Mouse (Mus musculus) midbrain, embryonic 13.5 days (tissue): ENCODE data around the gene Cenpc1. TPM values are rescaled to one million over a fixed set of nuclear protein-coding genes. Genes with fewer than 3 reads are reported as not detected.
A peak's percentile ranks its signal among the peaks of the same experiment; 100 is the strongest.

Source experiments
- ATAC-seq: fragments of 200-750 bp; cut with Nextera tagmentation; 2 replicates; pipeline ENCODE4 v1.8.0; 2017; ENCODE audit warnings: mild to moderate bottlenecking, moderate TSS enrichment, moderate library complexity
- H3K27ac ChIP-seq: fragments of 300-500 bp; sonication (generic); 2 replicates; pipeline ENCODE4 v1.5.1; 2015; ENCODE audit warnings: inconsistent platforms, mild to moderate bottlenecking, moderate library complexity
- H3K27me3 ChIP-seq: fragments of 300-500 bp; sonication (generic); 2 replicates; pipeline ENCODE4 v1.6.1; 2015; ENCODE audit warnings: mild to moderate bottlenecking, inconsistent platforms
- H3K36me3 ChIP-seq: fragments of 300-500 bp; sonication (generic); 2 replicates; pipeline ENCODE4 v1.6.1; 2015; ENCODE audit warnings: mild to moderate bottlenecking, inconsistent platforms
- H3K4me1 ChIP-seq: fragments of 300-500 bp; sonication (generic); replicated peaks from 2 replicates; pipeline ENCODE4 v1.6.1; 2015; ENCODE audit warnings: inconsistent platforms
- H3K4me2 ChIP-seq: fragments of 300-500 bp; sonication (generic); replicated peaks from 2 replicates; pipeline ENCODE4 v1.6.1; 2015; ENCODE audit warnings: moderate library complexity, mild to moderate bottlenecking, inconsistent platforms
- H3K4me3 ChIP-seq: fragments of 300-500 bp; sonication (generic); replicated peaks from 2 replicates; pipeline ENCODE4 v1.5.1; 2015; ENCODE audit warnings: mild to moderate bottlenecking, inconsistent platforms
- H3K9ac ChIP-seq: fragments of 300-500 bp; sonication (generic); replicated peaks from 2 replicates; pipeline ENCODE4 v1.6.1; 2015; ENCODE audit warnings: mild to moderate bottlenecking, inconsistent platforms
- H3K9me3 ChIP-seq: fragments of 300-500 bp; sonication (generic); 2 replicates; pipeline ENCODE4 v1.6.1; 2016; ENCODE audit warnings: mild to moderate bottlenecking, inconsistent platforms
- WGBS: fragments of 180-500 bp; shearing (Covaris S2); methylation state at CpG from one replicate; pipeline ENCODE4 v1.1.7; 2015; 5-methylcytosine and 5-hydroxymethylcytosine counted together
- polyA plus RNA-seq: library from polyadenylated mRNA; unstranded; fragments of >200 nt; fragmentation: Nextera tagmentation; extraction: Ambion mirVana; gene quantifications from 2 replicates; pipeline ENCODE4 v1.2.1, GENCODE M21; 2015

Cenpc1 gene
- polyA plus RNA-seq, 1 experiment from 2014 or later, result 42.7 TPM

GRCm38 (mm10) chr5:86078720-86079334 lies 13.4 kb upstream of the Cenpc1 start:
- Histone ChIP-seq H3K9ac (no peak overlapping the region), H3K4me1 (no peaks in the 10 kb centered on the region), H3K27me3 (no peaks in the 10 kb centered on the region), H3K9me3 (no peaks in the 10 kb centered on the region), H3K27ac (no peak overlapping the region), H3K4me3 (no peak overlapping the region), H3K4me2 (no peak overlapping the region), H3K36me3 (no peaks in the 10 kb centered on the region)
- no peak for ATAC-seq
- WGBS, result 81% methylated on average over 3 of the region's 3 CpGs

GRCm38 (mm10) chr5:86072756-86073386 lies 7.5 kb upstream of the Cenpc1 start:
- H3K4me3 ChIP-seq, result no peak overlapping the region
- H3K27ac ChIP-seq, result no peak overlapping the region
- 88% methylated on average over 4 of the region's 4 CpGs for WGBS
- no peaks in the 10 kb centered on the region for H3K27me3 ChIP-seq
- H3K4me1 ChIP-seq, result no peaks in the 10 kb centered on the region
- ATAC-seq, result no peak
- no peak overlapping the region for H3K4me2 ChIP-seq
- H3K9me3 ChIP-seq, result no peaks in the 10 kb centered on the region
- no peak overlapping the region for H3K9ac ChIP-seq
- H3K36me3 ChIP-seq, result no peaks in the 10 kb centered on the region

GRCm38 (mm10) chr5:86071538-86071937 lies 6.2 kb upstream of the Cenpc1 start, which contains the start of gene Stap1:
Gene Stap1 (plus strand): TSS chr5:86071746.
- Histone ChIP-seq H3K4me2 (no peak within 1 kb of the TSS), H3K27me3 (no peaks in the 10 kb centered on the region), H3K4me1 (0 out of 2 replicates have a peak, but pooled peaks cover 5% of the 10 kb centered on the region), H3K36me3 (no peaks in the 10 kb centered on the region), H3K27ac (no peak within 1 kb of the TSS), H3K9me3 (no peaks in the 10 kb centered on the region), H3K9ac (no peak within 1 kb of the TSS), H3K4me3 (no peak within 1 kb of the TSS)
- WGBS, result 80% methylated on average over 7 of the region's 7 CpGs
- ATAC-seq, result no peak

DNA sequence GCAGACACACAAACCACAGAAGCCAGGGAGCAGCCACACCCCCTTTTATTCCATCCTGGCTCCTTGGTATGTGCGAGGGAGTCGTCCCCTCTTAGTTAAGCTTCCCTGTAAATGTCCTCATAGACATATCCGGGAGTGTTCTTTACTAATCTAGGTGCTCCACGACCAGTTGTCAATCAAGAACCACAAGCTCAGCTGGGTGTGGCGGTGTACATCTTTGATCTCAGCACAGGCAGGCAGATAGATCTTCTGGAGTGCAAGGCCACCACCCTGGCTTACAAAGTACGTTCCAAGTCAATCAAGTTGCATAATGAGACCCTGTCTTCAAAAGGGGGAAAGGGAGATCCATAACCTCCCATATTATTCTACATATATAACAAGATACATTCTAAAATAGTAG lies 3.7 kb upstream of the Cenpc1 start:
- Histone ChIP-seq H3K27ac (no peak overlapping the region), H3K36me3 (no peaks in the 10 kb centered on the region), H3K27me3 (no peaks in the 10 kb centered on the region), H3K9ac (no peak overlapping the region), H3K4me2 (no peak overlapping the region), H3K4me3 (no peak overlapping the region), H3K4me1 (peaks cover 14% of the 10 kb centered on the region), H3K9me3 (no peaks in the 10 kb centered on the region)
- WGBS, result 76% methylated on average over 6 of the region's 6 CpGs
- ATAC-seq, result no peak

GRCm38 (mm10) chr5:86068451-86068850 lies 3.1 kb upstream of the Cenpc1 start:
- Histone ChIP-seq H3K27ac (no peak overlapping the region), H3K9me3 (no peaks in the 10 kb centered on the region), H3K36me3 (no peaks in the 10 kb centered on the region), H3K27me3 (no peaks in the 10 kb centered on the region), H3K9ac (no peak overlapping the region), H3K4me3 (no peak overlapping the region), H3K4me1 (peaks cover 21% of the 10 kb centered on the region), H3K4me2 (no peak overlapping the region)
- ATAC-seq, result no peak
- 88% methylated on average over 3 of the region's 3 CpGs for WGBS

- Histone ChIP-seq H3K27me3 (no peaks in the 10 kb centered on the region), H3K9me3 (no peaks in the 10 kb centered on the region), H3K4me1 (peaks cover 24% of the 10 kb centered on the region), H3K9ac (peak overlapping the region; percentile 37; the same call in 1 of the 2 replicates), H3K36me3 (no peaks in the 10 kb centered on the region), H3K4me3 (peak overlapping the region; percentile 73), H3K27ac (0 out of 2 replicates have a peak overlapping the region, but pooled peaks have one; percentile 12), H3K4me2 (peak overlapping the region; percentile 60)
- peak; percentile 46 for ATAC-seq
- WGBS, result 2% methylated on average over 17 of the region's 17 CpGs
These were observed 1.2 kb upstream of the Cenpc1 start for GRCm38 (mm10) chr5:86066551-86066929.

- ATAC-seq, result peak; percentile 47
- Histone ChIP-seq H3K36me3 (no peaks in the 10 kb centered on the region), H3K9me3 (no peaks in the 10 kb centered on the region), H3K4me3 (peak overlapping the region; percentile 73), H3K27ac (peak overlapping the region; percentile 60), H3K9ac (peak overlapping the region; percentile 37; the same call in 1 of the 2 replicates), H3K4me2 (peak overlapping the region; percentile 60), H3K4me1 (peaks cover 24% of the 10 kb centered on the region), H3K27me3 (no peaks in the 10 kb centered on the region)
- WGBS, result under 1% methylated on average over 17 of the region's 17 CpGs
These were observed 630 bp upstream of the Cenpc1 start for GRCm38 (mm10) chr5:86065876-86066550.

DNA sequence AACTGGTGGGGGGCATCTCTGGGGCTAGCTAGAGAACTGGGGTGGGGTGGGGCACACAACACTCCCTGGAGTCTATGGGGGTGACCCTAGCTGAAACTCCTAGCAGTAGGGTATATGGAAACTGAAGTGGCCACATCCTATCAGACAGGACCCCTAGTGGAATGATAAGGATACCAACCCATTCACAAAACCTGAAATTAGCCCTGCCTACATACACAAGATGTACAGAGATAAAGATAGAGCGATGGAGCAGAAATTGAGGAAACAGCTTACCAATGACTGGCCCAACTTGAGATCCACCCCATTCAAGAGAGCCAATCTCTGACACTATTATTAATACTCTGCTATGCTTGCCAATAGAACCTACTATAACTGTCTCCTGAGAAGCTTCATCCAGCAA lies 1.9 kb downstream of the Cenpc1 start:
- Histone ChIP-seq H3K4me1 (peaks cover 24% of the 10 kb centered on the region), H3K4me2 (peak overlapping the region; percentile 60), H3K27ac (no peak overlapping the region), H3K27me3 (no peaks in the 10 kb centered on the region), H3K9ac (no peak overlapping the region), H3K4me3 (peak overlapping the region; percentile 73), H3K36me3 (no peaks in the 10 kb centered on the region), H3K9me3 (no peaks in the 10 kb centered on the region)
- ATAC-seq, result no peak
- 92% methylated on average over 1 of the region's 1 CpGs for WGBS

DNA sequence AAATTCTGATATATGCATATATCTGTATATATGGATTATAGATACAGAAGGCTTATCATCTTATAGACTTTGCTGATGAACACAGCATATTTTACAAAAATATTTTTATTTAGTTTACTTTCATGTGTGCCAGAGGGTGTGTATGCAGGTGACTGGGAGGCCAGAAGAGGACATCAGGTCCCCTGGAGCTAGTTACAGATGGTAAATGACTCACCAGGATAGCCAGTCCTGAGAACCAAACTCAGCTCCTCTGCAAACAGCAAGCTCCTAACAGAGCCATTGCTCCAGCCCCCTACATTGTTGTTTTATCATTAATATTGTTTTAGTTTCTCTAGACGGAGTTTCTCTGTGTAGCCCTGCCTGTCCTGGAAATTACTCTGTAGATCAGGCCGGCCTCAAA lies 35.6 kb downstream of the Cenpc1 start:
- 93% methylated on average over 2 of the region's 2 CpGs for WGBS
- ATAC-seq, result no peak
- no peak overlapping the region for H3K9ac ChIP-seq

GRCm38 (mm10) chr5:85996545-85997510 lies 68.6 kb downstream of the Cenpc1 start:
- Histone ChIP-seq H3K9ac (no peak overlapping the region), H3K9me3 (no peaks in the 10 kb centered on the region), H3K27me3 (no peaks in the 10 kb centered on the region), H3K4me2 (no peak overlapping the region), H3K36me3 (no peaks in the 10 kb centered on the region), H3K27ac (no peak overlapping the region), H3K4me3 (no peak overlapping the region), H3K4me1 (no peaks in the 10 kb centered on the region)
- ATAC-seq, result no peak
- 94% methylated on average over 6 of the region's 6 CpGs for WGBS

More for the DNA sequence above, 35.6 kb downstream of the Cenpc1 start:
- H3K4me2 ChIP-seq, result no peak overlapping the region
- H3K4me3 ChIP-seq, result no peak overlapping the region
- no peak overlapping the region for H3K27ac ChIP-seq
- H3K36me3 ChIP-seq, result peaks cover 48% of the 10 kb centered on the region
- H3K27me3 ChIP-seq, result no peaks in the 10 kb centered on the region
- no peaks in the 10 kb centered on the region for H3K9me3 ChIP-seq
- no peaks in the 10 kb centered on the region for H3K4me1 ChIP-seq

DNA sequence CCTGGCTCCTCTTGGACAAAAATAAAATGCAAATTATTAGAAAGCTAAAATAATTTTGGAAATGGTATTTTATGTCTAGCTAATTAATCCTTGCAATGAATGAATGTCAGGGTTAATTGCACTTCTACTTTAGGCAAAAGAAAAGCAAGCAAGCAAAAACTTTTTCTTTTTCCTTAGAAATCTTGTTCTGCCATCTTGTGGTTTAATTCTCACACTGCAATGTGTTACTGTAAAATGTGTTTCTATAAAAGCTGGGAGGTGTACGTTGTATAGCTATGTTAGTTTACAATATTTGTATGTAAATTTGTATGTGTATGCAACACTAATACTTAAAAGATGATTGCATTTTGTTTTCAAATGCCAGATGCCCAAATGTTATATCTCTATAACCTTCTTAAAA lies 70.8 kb downstream of the Cenpc1 start:
- Histone ChIP-seq H3K9ac (no peak overlapping the region), H3K27me3 (no peaks in the 10 kb centered on the region), H3K9me3 (no peaks in the 10 kb centered on the region), H3K4me1 (no peaks in the 10 kb centered on the region), H3K4me2 (no peak overlapping the region), H3K36me3 (no peaks in the 10 kb centered on the region), H3K4me3 (no peak overlapping the region), H3K27ac (no peak overlapping the region)
- WGBS, result 71% methylated on average over 1 of the region's 1 CpGs
- ATAC-seq, result no peak
